Mouse (Mus musculus): ENCODE data around the gene Lrrc31. TPM values are rescaled to one million over a fixed set of nuclear protein-coding genes. Genes with fewer than 3 reads are reported as not detected.

Lrrc31 gene
- polyA plus RNA-seq, 1 experiment from 2014 or later: 0.08 TPM

DNA sequence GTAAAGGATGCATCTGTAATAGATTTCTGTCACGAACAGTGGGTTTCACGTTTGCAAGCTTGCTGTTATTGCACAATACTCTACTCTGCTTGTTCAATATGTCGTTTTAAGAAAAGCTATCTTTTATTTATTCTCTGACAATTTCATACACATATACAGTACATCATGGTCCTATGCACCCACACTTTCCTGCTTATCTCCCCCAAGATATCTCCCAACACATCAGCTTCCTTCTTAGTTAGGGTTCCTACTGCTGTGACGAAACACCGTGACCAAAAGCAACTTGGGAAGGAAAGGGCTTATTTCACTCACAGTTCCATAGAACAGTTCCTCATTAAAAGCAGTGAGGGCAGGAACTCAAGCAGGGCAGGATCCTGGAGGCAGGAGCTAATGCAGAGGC lies 43.7 kb downstream of the Lrrc31 start:
- no peak for DNase-seq (ENCODE audit: low spot score)
- no peaks in the 10 kb centered on the region for H3K4me1 ChIP-seq (ENCODE audit: control insufficient read depth, insufficient read depth, low read length)
- H3K9ac ChIP-seq (ENCODE audit: low read length): no peak overlapping the region
- no peak overlapping the region for H3K4me3 ChIP-seq (ENCODE audit: low read depth, low read length)
- no peak overlapping the region for H3K27ac ChIP-seq (replicated peaks; ENCODE audit: low read depth, low read length)
- H3K9me3 ChIP-seq (ENCODE audit: control insufficient read depth, low read length): no peaks in the 10 kb centered on the region
- WGBS: 92% methylated on average over 5 of the region's 5 CpGs
- ATAC-seq (ENCODE audit: insufficient number of reproducible peaks, low FRiP score, low TSS enrichment, low read depth): no peak
- H3K4me2 ChIP-seq (ENCODE audit: low read depth, severe bottlenecking): no peak overlapping the region
- peaks cover 2% of the 10 kb centered on the region; the same call in 1 of the 2 replicates for H3K27me3 ChIP-seq (ENCODE audit: control insufficient read depth, insufficient read depth, low read length)
- H3K36me3 ChIP-seq (ENCODE audit: control insufficient read depth, insufficient read depth, low read length): no peaks in the 10 kb centered on the region

DNA sequence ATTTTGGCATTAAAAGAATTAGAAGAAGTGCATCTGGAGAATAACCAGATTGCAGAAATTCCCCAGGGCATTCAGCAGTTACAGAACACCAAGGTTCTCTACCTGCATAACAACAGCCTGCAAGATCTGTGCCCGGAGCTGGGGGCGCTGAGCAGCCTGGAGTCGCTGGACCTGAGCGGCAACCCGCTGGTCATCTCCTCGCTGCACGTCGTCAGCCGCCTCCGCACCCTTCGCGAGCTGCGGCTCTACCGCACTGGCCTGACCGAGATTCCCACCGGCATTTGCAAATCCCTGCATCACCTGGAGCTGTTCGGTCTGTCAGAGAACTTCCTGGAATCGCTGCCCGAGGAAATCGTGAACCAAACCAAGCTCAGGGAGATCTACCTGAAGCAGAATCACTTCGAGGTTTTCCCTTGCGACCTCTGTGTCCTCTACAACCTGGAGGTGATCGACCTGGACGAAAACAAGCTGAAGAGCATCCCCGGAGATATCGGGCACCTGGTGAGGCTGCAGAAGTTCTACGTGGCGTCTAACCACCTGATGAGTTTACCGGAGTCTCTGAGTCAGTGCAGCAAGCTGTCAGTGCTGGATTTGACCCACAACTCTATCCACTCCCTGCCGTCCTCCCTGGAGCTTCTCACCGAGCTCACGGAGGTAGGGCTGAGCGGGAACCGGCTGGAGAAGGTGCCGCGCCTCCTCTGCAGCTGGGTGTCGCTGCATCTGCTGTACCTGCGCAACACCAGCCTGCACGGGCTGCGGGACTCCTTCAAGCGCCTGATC lies 49.4 kb downstream of the Lrrc31 start:
- no peak overlapping the region for H3K27ac ChIP-seq (replicated peaks; ENCODE audit: low read depth, low read length)
- H3K4me2 ChIP-seq (ENCODE audit: low read depth, severe bottlenecking): peak overlapping the region; percentile 84
- peak; percentile 60 for DNase-seq (ENCODE audit: low spot score)
- H3K36me3 ChIP-seq (ENCODE audit: control insufficient read depth, insufficient read depth, low read length): no peaks in the 10 kb centered on the region
- WGBS: under 1% methylated on average over 41 of the region's 41 CpGs
- ATAC-seq (ENCODE audit: insufficient number of reproducible peaks, low FRiP score, low TSS enrichment, low read depth): no peak
- no peaks in the 10 kb centered on the region for H3K4me1 ChIP-seq (ENCODE audit: control insufficient read depth, insufficient read depth, low read length)
- H3K4me3 ChIP-seq (ENCODE audit: low read depth, low read length): peak overlapping the region; percentile 43
- peaks cover 15% of the 10 kb centered on the region for H3K27me3 ChIP-seq (ENCODE audit: control insufficient read depth, insufficient read depth, low read length)
- H3K9ac ChIP-seq (ENCODE audit: low read length): peak overlapping the region; percentile 49
- H3K9me3 ChIP-seq (ENCODE audit: control insufficient read depth, low read length): no peaks in the 10 kb centered on the region

DNA sequence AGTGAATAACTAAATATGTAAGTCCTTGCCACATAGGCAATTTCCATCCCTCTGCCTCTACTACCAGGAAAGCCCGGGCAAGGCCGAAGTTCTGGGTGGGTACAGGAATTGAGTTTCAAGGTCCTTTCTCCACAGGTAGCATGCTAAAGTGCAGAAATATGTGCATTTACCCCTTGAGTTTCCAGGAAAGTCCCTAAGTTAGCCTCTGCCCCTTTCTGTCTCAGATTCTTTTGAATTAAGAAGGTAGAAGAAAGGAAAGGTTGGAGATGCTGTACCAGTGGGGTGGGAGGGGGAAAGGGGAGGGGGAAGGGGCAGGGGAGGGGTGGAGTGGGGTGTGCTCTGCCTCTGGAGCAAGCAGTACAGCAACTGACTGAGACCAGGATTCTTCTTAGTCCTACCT lies 51.2 kb downstream of the Lrrc31 start:
- Histone ChIP-seq H3K27ac (replicated peaks; ENCODE audit: low read depth, low read length) (no peak overlapping the region), H3K4me1 (ENCODE audit: control insufficient read depth, insufficient read depth, low read length) (no peaks in the 10 kb centered on the region), H3K9ac (ENCODE audit: low read length) (no peak overlapping the region), H3K9me3 (ENCODE audit: control insufficient read depth, low read length) (no peaks in the 10 kb centered on the region), H3K4me2 (ENCODE audit: low read depth, severe bottlenecking) (no peak overlapping the region), H3K27me3 (ENCODE audit: control insufficient read depth, insufficient read depth, low read length) (peaks cover 15% of the 10 kb centered on the region), H3K36me3 (ENCODE audit: control insufficient read depth, insufficient read depth, low read length) (no peaks in the 10 kb centered on the region), H3K4me3 (ENCODE audit: low read depth, low read length) (no peak overlapping the region)
- DNase-seq (ENCODE audit: low spot score) (no peak), ATAC-seq (ENCODE audit: insufficient number of reproducible peaks, low FRiP score, low TSS enrichment, low read depth) (no peak)
- 96% methylated on average over 2 of the region's 2 CpGs for WGBS

DNA sequence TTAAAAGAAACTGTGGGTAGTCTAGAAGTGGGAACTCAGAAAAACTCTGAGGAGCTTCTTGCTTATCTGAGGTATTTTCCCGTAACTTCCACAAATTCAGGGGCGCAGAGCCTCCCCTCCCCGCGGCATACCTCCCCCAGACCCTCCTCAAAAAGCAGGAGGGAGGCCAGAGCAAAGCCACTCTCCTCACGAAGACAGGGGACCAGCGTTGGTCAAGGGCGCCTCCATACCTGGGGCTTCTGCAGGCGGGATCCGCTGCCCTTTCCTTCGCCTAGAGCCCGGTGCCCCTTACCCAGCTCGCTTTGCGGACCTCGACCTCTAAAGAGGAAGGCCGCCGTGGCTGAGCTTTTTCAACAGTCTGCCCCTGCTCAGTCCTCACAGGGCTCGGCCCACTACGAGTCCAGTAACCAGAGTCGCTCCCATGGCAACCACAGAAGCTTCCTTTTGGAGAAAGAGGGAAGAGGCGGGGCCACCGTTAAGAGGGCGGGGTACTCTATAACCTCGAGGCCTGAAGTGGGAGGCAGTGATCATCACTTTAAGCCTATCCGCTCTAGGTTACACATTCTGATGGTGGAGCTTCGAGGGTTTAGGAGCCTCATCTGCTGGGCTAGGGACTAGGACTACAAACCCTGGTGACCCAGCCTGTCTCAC lies 52.1 kb downstream of the Lrrc31 start, which contains the start of gene Lrrc34:
TSS of gene Lrrc34 (minus strand) at position 430 of the 651 bp plus-strand sequence.
- no peaks in the 10 kb centered on the region for H3K36me3 ChIP-seq (ENCODE audit: control insufficient read depth, insufficient read depth, low read length)
- peak; percentile 83 for DNase-seq (ENCODE audit: low spot score)
- no peaks in the 10 kb centered on the region for H3K9me3 ChIP-seq (ENCODE audit: control insufficient read depth, low read length)
- H3K27ac ChIP-seq (replicated peaks; ENCODE audit: low read depth, low read length): no peak within 1 kb of the TSS
- ATAC-seq (ENCODE audit: insufficient number of reproducible peaks, low FRiP score, low TSS enrichment, low read depth): peak; percentile 90
- WGBS: 1% methylated on average over 25 of the region's 25 CpGs
- peak within 1 kb of the TSS; percentile 31 for H3K4me3 ChIP-seq (ENCODE audit: low read depth, low read length)
- H3K27me3 ChIP-seq (ENCODE audit: control insufficient read depth, insufficient read depth, low read length): peaks cover 15% of the 10 kb centered on the region
- no peaks in the 10 kb centered on the region for H3K4me1 ChIP-seq (ENCODE audit: control insufficient read depth, insufficient read depth, low read length)
- H3K4me2 ChIP-seq (ENCODE audit: low read depth, severe bottlenecking): peak within 1 kb of the TSS; percentile 53
- H3K9ac ChIP-seq (ENCODE audit: low read length): peak within 1 kb of the TSS; percentile 60; the same call in 1 of the 2 replicates

DNA sequence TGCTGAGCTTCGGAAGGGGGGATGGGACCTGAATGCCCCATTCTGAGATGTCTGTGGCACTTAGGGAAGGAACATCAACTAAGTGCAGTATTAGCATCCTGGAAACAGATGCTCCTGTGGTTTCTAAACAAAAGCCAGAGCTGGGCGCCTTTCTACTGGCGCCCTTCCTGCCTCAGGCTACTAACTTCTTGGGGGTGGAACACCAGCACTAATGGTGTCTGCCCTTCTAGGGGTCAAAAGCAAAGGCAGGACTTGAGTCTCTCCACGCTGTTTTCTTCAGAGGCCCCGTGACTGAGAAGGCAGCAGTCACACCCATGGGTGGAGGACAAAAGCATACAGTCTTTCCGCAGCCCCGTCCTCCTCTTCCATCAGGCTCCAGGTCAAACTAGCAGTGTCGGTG lies 52.9 kb downstream of the Lrrc31 start:
- Histone ChIP-seq H3K36me3 (ENCODE audit: control insufficient read depth, insufficient read depth, low read length) (no peaks in the 10 kb centered on the region), H3K4me2 (ENCODE audit: low read depth, severe bottlenecking) (no peak overlapping the region), H3K4me3 (ENCODE audit: low read depth, low read length) (no peak overlapping the region), H3K4me1 (ENCODE audit: control insufficient read depth, insufficient read depth, low read length) (no peaks in the 10 kb centered on the region), H3K9me3 (ENCODE audit: control insufficient read depth, low read length) (no peaks in the 10 kb centered on the region), H3K27ac (replicated peaks; ENCODE audit: low read depth, low read length) (no peak overlapping the region), H3K9ac (ENCODE audit: low read length) (no peak overlapping the region), H3K27me3 (ENCODE audit: control insufficient read depth, insufficient read depth, low read length) (peaks cover 15% of the 10 kb centered on the region)
- DNase-seq (ENCODE audit: low spot score): no peak
- WGBS: 56% methylated on average over 8 of the region's 8 CpGs
- no peak for ATAC-seq (ENCODE audit: insufficient number of reproducible peaks, low FRiP score, low TSS enrichment, low read depth)

DNA sequence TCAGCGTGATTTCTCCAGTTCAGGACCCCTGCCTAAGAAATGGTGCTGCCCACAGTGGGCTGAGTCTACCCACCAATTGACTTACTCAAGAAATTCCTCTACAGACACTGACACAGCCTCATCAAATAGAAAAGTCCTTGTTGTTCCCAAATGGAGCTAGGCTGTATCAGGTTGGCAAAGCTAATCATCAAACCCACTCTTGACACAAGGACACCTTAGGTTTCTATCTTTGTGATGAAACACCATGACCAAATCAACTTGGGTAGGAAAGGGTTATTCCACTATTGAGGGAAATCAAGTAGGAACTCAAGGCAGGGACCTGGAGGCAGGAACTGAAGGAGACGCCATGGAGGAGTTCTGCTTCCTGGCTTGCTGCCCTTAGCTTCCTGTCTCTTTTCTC lies 55.4 kb downstream of the Lrrc31 start, which contains the start of gene Lrriq4:
TSS of gene Lrriq4 (plus strand) at position 301 of the 400 bp plus-strand sequence.
- 88% methylated on average over 2 of the region's 2 CpGs for WGBS
- Histone ChIP-seq H3K4me3 (ENCODE audit: low read depth, low read length) (no peak within 1 kb of the TSS), H3K27ac (replicated peaks; ENCODE audit: low read depth, low read length) (no peak within 1 kb of the TSS), H3K36me3 (ENCODE audit: control insufficient read depth, insufficient read depth, low read length) (no peaks in the 10 kb centered on the region), H3K9ac (ENCODE audit: low read length) (no peak within 1 kb of the TSS), H3K27me3 (ENCODE audit: control insufficient read depth, insufficient read depth, low read length) (0 out of 2 replicates have a peak, but pooled peaks cover 4% of the 10 kb centered on the region), H3K4me2 (ENCODE audit: low read depth, severe bottlenecking) (no peak within 1 kb of the TSS), H3K9me3 (ENCODE audit: control insufficient read depth, low read length) (no peaks in the 10 kb centered on the region), H3K4me1 (ENCODE audit: control insufficient read depth, insufficient read depth, low read length) (no peaks in the 10 kb centered on the region)
- ATAC-seq (ENCODE audit: insufficient number of reproducible peaks, low FRiP score, low TSS enrichment, low read depth): no peak
- DNase-seq (ENCODE audit: low spot score): no peak

DNA sequence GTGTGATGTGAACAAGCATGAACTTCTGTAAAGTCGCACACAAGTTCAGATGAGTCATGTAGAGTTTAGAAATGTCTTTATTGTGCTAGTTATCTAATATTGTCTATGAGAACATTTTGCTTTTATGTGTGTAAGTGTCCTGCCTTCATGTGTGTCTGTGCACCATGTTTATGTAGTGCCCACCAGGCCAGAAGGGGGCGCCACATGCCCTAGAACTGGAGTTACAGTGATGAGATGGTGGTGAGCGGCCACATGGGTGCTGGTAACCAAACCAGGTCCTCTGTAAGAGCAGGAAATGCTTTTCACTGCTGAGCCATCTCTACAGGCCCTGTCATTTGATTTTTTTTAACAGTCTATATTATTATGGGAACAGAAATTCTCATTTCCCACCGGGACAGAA lies 64.0 kb downstream of the Lrrc31 start:
- no peak overlapping the region for H3K9ac ChIP-seq (ENCODE audit: low read length)
- H3K4me2 ChIP-seq (ENCODE audit: low read depth, severe bottlenecking): no peak overlapping the region
- DNase-seq (ENCODE audit: low spot score) (no peak), ATAC-seq (ENCODE audit: insufficient number of reproducible peaks, low FRiP score, low TSS enrichment, low read depth) (no peak)
- WGBS: 86% methylated on average over 4 of the region's 4 CpGs
- H3K36me3 ChIP-seq (ENCODE audit: control insufficient read depth, insufficient read depth, low read length): no peaks in the 10 kb centered on the region
- H3K4me3 ChIP-seq (ENCODE audit: low read depth, low read length): no peak overlapping the region
- no peaks in the 10 kb centered on the region for H3K4me1 ChIP-seq (ENCODE audit: control insufficient read depth, insufficient read depth, low read length)
- H3K9me3 ChIP-seq (ENCODE audit: control insufficient read depth, low read length): no peaks in the 10 kb centered on the region
- no peak overlapping the region for H3K27ac ChIP-seq (replicated peaks; ENCODE audit: low read depth, low read length)
- no peaks in the 10 kb centered on the region for H3K27me3 ChIP-seq (ENCODE audit: control insufficient read depth, insufficient read depth, low read length)

DNA sequence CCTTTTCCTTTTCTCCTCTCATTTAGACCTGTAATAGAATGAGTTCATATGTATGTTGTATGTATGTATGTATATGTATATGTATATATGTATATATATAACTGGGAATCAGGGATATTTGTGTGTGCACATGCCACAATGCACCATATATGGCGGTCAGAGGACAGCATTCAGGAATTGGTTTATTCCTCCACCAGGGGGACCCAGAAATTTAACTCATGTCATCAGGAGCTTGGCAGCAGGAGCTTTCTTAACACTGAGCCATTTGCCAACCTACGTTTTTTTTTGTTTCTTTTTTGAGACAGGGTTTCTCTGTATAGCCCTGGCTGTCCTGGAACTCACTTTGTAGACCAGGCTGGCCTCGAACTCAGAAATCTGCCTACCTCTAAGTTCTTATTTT lies 66.0 kb downstream of the Lrrc31 start:
- ATAC-seq (ENCODE audit: insufficient number of reproducible peaks, low FRiP score, low TSS enrichment, low read depth) (no peak), DNase-seq (ENCODE audit: low spot score) (no peak)
- Histone ChIP-seq H3K9ac (ENCODE audit: low read length) (no peak overlapping the region), H3K4me2 (ENCODE audit: low read depth, severe bottlenecking) (no peak overlapping the region), H3K9me3 (ENCODE audit: control insufficient read depth, low read length) (no peaks in the 10 kb centered on the region), H3K4me1 (ENCODE audit: control insufficient read depth, insufficient read depth, low read length) (no peaks in the 10 kb centered on the region), H3K36me3 (ENCODE audit: control insufficient read depth, insufficient read depth, low read length) (no peaks in the 10 kb centered on the region), H3K27ac (replicated peaks; ENCODE audit: low read depth, low read length) (no peak overlapping the region), H3K27me3 (ENCODE audit: control insufficient read depth, insufficient read depth, low read length) (no peaks in the 10 kb centered on the region), H3K4me3 (ENCODE audit: low read depth, low read length) (no peak overlapping the region)
- WGBS: 57% methylated on average over 3 of the region's 3 CpGs
